Mouse (Mus musculus): ENCODE measurements around the gene Olfr156.
A peak's percentile ranks its signal among the peaks of the same experiment; 100 is the strongest.
"Not testable (repeated sequence)": the region's sequence is repeated elsewhere in the genome, so short reads cannot be mapped to it uniquely, and the experiment has no call there.

Olfr156 gene

DNA sequence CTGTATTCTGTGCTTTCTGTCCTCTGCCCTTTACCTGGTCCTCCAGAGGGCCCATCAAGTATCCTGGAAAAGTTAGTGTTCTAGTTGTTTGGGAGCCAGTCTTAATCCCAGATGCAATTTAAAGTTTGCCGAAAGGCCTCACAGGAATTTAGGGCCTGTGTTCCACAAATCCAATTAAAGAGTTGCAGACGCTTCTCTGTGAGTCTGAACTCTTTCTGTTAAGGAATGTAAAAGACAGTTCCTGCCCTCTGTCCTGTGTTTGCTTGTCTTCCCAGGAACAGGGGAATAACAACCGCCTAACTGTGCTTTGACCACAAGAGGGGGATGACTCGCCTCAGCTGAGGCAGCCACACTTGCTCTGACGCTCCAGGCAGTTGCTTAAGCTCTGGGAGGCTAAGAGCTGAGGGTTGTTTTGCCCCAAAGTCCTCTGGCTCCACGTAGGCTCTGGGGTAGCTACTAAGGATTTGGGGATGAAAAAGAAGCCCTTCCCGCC is at the start of gene Olfr156:
TSS of gene Olfr156 (minus strand) at position 51 of the 493 bp plus-strand sequence.
- DNase-seq (ENCODE audit: extremely low spot score), result peak; percentile 55

DNA sequence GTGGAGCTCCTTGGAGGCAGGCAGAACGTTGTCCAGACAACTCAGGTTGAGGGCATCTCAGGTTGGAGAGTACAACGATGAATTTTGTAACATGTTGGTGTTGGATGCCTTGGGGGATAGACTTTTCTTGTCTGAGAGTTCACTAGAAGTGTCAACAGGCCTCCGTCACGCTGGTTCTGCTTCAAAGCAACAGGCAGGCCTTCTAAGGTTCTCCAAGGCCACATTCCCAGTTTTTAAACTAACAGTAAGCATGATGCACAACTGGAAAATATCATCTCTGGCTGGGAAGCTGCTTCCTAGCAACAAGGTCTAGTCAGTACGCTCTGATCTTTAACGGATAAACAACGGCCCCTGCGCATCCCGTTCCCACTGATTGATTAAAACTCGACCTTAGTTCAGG is 46.1 kb upstream of the Olfr156 start:
- DNase-seq (ENCODE audit: extremely low spot score), result no peak

DNA sequence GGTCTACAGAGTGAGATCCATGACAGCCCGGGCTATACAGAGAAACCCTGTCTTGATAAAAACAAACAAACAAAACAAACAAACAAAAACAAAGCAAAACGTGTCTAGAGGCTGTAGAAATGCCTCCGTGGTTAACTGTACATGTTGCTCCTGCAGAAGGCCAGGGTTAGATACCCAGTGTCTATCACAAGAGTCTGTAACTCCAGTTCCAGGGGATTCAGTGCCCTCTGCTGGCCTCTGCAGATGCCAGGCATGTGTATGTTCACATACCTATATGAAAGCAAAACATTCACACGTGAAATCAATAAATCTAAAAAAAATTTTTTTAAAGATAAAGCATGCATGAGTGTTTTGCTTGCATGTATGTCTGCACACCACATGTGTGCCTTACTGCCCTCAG is 39.6 kb upstream of the Olfr156 start:
- DNase-seq (ENCODE audit: extremely low spot score), result no peak

DNA sequence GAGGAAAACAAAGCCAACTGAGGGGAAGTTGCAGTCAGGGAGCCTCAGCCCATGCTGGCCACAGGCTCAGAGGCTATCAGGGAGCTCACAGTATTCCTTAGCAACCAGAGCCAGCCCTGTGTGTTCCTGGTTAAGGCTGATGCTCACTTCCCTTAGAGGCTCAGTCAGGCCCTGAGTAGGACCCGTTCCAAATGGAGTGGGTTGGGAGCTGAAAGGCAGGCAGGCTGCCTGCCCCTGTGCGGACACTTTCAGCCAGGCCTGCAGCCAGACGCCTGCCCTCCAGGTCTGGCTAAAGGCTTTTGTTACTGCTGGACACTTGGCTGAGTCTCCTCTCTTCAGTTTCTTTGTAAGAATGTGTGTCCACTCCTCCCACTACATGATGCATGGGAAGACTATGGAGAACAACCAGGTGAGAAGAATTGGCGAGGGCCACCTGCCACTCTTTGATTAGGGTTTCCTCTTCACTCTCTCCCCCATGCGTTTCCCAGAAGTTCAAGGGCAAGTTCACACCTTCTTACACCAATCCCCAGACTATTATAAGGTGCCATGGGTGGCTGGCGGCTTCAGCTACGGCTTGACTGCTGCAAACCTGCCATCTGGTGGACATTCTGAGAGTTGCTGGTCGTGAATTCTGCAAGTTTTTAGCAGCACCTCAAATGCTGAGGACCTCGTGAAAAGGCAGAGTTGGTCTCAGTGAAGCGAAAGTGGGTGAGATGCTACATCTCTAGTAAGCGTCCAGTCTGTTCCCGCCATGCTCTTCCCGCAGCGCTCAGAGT is 37.2 kb upstream of the Olfr156 start:
- DNase-seq (ENCODE audit: extremely low spot score), result peak; percentile 69

DNA sequence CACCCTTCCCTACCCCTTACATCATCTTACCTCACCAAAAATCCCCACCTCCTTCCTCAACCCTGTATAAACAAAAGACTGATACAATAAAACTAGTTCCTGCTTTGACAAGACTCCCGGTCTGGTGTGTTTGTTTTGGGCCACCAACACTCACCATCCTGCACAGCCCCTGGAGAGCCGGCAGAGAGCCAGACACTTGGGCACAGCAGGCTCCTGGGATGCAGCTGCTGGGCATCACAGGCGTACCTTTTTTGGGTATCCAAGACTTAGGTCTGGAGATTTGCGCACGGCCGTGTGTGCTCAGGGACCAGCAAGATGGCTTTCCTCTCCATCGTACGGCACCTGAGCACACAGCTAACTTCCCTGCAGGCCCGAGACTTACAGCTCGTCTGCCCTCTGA is 36.2 kb upstream of the Olfr156 start:
- no peak for DNase-seq (ENCODE audit: extremely low spot score)

DNA sequence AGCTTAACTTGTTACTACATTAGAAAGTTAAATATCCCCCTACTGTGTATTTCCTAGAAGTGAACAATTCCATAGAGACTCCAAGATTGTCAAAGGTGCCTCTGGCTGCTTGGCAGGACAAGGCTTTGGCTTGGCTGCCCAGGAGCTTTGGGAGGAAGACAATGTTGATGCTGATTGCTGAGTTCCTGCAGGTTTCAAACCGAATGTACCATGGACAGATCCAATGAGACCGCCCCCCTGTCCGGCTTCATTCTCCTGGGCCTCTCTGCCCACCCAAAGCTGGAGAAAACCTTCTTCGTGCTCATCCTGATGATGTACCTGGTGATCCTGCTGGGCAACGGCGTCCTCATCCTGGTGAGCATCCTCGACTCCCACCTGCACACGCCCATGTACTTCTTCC is 30.4 kb upstream of the Olfr156 start:
- DNase-seq (ENCODE audit: extremely low spot score), result no peak

DNA sequence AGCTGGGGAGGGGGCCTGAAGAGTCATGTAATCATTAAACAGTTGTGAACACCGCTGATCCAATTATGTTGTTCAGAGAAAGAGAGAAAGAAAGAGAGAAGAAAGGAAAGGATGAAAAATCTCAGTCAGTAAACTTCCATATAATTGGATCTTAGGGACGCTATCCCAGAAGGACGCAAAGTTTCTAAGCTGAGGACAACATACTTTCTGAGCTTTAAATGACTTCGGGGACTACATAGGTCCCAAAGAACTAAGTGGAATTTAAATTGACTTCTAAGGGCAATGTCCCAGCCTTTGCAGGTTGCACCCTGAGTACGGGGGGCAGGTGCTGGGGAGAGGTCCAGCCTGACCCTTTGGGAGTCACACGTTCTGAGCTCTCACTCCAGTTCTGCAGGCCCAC is 27.6 kb upstream of the Olfr156 start, which contains the start of gene Olfr155:
TSS of gene Olfr155 (plus strand) at position 301 of the 400 bp plus-strand sequence.
- no peak for DNase-seq (ENCODE audit: extremely low spot score)

DNA sequence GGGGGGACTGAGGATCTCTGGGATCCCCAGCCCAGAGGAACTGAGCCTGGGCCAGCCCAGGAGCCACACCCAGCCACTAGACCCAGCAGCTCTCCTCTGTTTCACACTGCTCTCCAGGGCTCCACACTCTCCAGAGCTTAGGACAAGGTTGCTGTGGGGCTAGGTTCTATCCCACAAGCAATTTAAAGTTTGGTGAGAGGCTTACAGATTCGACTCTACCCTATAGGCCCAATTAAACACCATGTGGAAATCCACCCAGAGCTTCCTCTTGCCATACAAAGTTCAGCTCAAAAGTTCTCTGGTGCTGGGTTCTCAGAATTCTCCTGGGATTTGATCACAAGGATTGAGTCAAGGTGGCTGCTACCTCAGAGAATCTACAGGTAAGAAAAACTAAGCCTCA is 16.4 kb upstream of the Olfr156 start, which contains the start of gene Olfr157:
TSS of gene Olfr157 (minus strand) at position 101 of the 400 bp plus-strand sequence.
- DNase-seq (ENCODE audit: extremely low spot score), result no peak

DNA sequence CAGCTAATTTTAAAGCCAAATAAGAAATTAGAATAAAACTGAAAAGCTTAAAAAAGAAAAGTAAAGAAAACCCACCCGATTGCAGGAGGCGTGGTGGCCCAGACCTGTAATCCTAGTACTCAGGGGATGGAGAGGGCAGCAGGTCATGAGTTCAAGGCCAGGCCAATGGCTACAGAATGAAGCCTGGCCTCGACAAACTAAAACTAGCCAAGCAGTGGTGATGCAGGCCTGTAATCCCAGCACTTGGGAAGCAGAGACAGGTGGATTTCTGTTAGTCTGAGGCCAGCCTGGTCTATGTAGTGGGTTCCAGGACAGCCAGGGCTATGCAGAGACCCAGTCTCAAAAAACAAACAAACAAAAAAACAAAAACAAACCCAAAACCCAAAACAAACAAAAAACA is 14.6 kb upstream of the Olfr156 start:
- DNase-seq (ENCODE audit: extremely low spot score), result no peak

DNA sequence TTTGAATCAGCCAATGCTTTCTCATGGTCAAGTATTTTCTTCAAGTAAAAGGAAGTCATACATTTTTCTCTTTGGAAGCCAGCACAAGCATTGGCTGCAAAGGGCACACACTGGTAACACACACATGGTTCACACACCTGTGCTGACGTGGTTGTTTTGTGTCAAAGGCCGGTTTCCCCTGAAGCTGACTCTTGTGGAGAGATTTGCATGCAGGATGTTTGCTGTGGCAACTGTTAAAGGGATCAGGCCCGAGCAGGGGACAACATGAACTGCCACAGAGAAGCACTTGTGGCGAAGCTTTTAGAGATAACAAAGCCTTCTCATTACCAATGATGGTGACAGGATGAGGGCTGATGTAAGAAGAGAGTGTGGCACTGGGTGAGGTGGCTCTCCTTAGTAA is 11.1 kb upstream of the Olfr156 start:
- no peak for DNase-seq (ENCODE audit: extremely low spot score)

DNA sequence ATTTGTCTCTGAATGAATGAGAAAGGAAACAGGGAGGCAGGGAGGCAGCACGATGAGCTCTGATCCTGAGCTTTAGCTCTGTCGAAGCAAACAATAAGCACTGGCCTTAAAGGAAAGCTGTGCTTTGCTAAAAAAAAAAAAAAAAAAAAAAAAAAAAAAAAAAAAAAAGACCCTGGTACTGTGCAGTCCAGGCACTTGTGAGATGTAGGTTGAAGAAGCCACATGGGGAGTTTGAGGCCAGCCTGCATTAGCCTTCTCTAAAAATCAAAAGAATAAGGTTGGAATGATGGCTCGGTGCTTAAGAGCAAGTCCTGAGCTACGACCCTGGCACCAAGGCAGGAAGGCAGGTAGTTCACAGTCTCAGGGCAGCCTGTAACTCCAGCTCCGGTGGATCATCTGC is 10.1 kb upstream of the Olfr156 start:
- no peak for DNase-seq (ENCODE audit: extremely low spot score)

DNA sequence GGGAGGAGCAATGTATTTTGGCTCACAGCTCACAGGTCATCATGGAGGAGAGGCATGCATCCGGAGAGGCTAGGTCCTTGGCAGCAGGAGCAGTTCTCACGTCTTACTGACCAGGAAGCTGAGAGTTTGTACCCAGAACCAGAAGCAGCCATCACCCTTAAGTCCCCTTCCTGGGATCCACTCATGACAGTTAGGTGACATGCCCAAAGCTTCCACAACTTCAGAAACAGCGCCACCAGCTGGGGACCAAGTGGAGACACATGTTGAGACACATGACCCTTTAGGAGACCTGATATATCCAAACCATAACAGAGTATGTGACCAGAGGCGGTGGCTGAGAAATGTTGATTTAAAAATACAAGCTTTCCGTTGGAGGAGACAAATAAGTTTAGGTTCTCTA is 8.3 kb upstream of the Olfr156 start:
- DNase-seq (ENCODE audit: extremely low spot score), result no peak

DNA sequence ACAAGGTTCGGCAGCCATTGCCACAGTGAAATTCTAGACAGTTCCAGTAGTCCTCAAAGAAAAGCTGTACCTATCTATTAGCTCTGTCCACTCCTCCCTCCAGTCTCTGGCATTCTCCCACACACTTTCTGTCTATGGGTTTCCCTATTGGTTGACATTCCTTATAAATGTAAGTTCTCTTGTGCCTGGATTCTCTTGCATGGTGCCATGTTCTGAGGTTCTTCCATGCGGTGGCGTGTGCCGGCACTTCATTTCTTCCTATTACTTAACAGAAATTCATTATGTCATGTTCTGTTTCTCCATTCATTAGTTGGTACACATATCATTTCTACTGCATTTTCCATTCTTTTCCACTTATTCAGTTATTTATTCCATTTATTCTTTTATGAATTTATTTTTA is 5.1 kb upstream of the Olfr156 start:
- no peak for DNase-seq (ENCODE audit: extremely low spot score)

DNA sequence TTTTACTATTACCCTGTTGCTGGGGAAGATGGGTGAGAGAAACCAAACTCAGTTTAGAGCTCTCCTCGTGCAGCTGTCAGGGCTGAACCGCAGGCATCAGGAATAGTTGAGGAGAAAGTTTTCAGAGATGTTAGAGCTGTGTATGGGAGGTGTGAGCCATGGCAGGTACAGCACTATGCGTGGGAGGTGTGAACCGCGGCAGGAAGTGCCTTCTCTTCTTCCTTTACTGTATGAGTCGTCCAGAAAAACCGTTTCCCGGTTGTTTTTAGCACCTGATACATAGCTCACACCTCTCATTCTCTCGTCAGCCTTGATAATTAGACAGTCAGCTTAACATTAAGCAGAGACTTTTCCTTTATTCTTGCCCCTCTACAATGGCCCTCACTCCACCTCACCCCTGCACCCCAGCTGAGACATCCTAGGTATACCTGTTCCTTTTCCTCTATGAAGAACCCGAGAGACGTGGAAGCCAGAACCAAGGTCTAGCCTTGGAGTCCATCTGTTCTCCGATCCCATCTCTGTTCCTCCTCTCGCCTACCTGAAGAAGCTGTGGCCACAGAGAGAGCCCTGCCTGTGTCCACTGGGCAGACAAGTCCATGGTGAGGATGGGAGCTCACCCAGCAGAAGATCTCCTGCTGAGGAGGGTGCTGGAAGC is 672 bp downstream of the Olfr156 start:
- DNase-seq (ENCODE audit: extremely low spot score), result no peak

DNA sequence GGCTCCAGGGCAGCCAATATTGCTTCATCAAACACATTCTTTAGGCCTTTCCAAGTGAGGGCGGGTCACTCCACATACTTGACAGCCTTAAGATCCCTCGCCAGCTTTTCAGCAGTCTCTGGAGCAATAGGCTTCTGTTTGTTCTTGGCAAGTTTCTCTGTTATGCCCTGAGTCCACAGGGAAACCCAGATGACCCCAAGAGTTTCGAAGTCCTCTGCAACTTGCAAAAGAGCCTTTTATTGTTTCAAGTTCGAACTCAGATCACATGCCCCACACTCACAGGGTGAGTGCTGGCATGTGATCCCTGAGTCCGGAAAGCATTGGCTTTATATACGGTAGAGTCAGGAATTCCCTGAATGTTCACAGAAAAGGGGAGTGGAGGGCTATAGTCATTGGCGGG is 24.8 kb downstream of the Olfr156 start:
- no peak for DNase-seq (ENCODE audit: extremely low spot score)

DNA sequence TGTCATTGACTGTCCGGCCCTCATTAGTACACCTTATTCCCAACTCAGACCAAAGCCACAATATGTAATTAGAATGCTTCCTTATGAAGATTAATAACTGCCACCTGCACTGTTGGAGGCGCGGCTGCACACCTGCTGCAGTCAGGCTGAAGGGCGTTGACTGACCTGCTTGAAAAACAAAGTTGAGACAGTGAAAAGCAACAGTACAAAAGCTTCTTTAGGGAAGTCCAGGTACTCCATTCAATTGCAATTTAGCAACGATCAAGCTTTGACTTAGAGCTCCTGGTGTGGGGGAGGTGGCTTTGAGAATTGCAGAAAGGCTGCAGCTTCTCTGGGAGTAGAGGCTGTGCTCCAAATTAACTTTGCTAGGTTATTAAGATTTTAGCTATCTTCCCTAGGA is 27.9 kb downstream of the Olfr156 start:
- DNase-seq (ENCODE audit: extremely low spot score), result not testable (repeated sequence)

DNA sequence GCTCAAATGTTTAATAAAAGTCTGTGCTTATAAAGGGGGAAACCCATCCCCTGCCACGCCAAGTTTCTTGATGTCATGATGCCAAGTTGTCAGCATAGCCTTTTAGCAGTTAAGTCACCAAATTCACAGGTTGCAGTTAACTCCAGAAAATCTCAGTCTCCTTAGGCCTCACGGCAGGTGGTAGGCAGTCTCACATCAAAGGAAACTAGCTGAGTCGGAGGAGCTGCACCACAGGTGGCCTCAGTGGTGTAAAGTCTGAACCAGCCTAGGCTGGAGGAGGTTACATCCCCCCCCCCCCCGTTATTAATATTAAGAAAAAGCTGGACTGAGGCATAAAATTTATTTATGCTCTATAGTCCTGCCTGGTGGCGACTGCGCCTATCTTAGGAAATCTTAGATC is 28.4 kb downstream of the Olfr156 start:
- no peak for DNase-seq (ENCODE audit: extremely low spot score)

DNA sequence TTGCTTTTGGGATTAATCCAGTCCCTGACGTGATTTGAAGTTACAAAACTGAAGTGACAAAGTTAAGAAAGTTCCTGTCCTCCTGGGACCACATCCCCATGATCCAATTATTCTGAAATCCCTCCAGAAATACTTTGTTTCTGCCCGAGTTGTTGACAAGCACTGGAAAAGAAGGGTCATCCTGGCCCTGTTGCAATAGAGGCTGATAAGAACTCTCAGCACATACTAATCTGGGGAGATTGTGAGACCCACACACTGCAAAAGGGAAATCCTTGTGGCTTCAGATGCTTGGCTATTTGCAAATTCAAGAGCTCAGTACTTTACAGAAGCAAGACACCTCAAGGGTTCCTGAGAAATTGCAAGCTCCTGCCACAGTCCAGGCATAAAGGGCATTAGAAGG is 51.4 kb downstream of the Olfr156 start:
- no peak for DNase-seq (ENCODE audit: extremely low spot score)

DNA sequence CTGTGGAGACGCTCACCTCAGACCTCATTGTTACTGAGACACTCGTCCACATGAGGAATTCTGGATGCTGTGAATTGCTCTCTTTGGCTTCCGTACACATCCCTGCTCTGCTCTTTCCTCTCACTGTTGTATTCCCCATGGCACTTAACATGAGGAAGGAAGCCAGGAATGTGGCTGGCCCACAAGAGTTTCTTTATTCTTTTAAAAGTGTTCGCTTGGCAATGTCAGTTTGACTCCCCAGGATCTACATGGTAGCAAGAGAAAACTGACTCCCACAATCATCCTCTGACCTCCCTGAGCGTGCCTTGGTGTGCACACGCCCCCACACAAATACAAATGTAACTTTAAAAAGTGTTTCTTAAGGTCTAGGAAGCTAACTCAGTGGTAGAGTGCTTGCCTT is 52.1 kb downstream of the Olfr156 start:
- no peak for DNase-seq (ENCODE audit: extremely low spot score)

DNA sequence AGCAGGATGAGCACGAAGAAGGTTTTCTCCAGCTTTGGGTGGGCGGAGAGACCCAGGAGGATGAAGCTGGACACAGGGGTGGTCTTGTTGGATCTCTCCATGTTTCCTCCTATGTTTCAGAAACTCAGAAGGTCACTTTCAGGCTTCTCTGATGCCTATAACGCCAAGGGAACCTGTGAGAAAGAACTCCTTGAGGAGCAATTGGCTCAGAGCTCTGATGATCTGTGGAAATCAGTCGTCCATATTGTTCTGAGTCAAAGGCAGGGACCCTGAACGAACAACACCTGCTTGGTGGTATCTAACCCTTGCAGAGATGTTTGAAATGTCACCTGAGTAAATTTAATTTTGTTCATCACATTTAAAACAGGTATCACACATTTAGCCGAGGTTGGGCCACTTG is 52.8 kb downstream of the Olfr156 start, which contains the start of gene Olfr159:
TSS of gene Olfr159 (minus strand) at position 101 of the 400 bp plus-strand sequence.
- DNase-seq (ENCODE audit: extremely low spot score), result no peak
